Mouse (Mus musculus) cerebellum, adult 18-20 months (tissue): Measurements from ENCODE around the gene Inpp5k.
"Not testable (repeated sequence)": the region's sequence is repeated elsewhere in the genome, so short reads cannot be mapped to it uniquely, and the experiment has no call there.

Experiments
- DNase-seq, 2 experiments: peaks; one replicate each; pipeline ENCODE4 v3.0.0; 2021

Gene Inpp5k

DNA sequence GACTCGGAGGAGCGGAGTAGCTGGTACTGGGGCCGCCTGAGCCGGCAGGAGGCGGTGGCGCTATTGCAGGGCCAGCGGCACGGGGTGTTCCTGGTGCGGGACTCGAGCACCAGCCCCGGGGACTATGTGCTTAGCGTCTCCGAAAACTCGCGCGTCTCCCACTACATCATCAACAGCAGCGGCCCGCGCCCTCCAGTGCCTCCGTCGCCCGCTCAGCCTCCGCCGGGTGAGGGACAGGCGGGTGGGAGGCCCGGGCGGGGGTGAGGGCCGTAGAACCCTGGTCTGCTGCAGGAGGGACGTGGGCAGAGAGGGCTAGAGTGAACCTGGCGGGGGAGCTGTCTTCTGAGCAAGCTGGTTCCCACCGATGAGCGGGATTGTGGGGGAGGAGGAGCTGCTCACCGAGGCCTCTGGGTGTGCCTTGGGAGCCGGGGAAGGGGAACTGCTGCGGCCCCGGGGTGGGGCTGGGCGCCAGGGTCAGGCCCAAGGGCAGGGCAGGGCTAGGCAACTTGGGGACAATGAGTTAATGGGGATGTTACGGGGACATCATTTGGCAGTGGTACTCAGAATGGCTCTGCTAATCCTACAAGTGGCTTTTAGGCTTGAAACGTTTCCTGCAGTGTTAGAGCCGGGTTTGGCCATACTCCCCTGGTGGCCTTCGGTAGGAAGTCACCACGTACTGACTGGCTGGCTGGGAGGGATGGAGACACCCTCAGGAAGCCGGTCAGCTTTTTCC, 48.8 kb downstream of the Inpp5k start:
- peak in 1 of 2 experiments; percentile 50 for DNase-seq

DNA sequence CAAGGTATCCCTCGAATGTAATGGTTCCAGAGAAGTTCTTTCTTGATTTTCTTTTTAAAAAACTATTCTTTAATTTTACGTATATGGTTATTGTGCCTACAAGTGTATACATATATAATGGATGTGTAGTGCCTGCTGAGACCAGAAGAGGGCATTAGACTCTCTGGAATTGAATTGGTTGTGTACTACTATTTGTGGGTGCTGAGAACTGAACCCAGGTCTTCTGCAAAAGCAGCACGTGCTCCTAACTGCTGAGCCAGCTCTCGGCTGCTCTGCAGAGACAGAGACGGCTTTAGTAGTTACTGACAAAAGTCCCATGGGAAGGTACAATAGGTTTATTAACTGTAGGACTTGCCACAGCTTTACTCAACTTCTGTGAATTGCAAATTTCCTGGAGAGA, 53.7 kb downstream of the Inpp5k start:
- DNase-seq, result no peak

GRCm38 (mm10) chr11:75684956-75685355, 54.2 kb downstream of the Inpp5k start:
- no peak for DNase-seq

GRCm38 (mm10) chr11:75687343-75687993, 56.7 kb downstream of the Inpp5k start:
- DNase-seq, result no peak

GRCm38 (mm10) chr11:75688132-75688531, 57.3 kb downstream of the Inpp5k start:
- no peak for DNase-seq

DNA sequence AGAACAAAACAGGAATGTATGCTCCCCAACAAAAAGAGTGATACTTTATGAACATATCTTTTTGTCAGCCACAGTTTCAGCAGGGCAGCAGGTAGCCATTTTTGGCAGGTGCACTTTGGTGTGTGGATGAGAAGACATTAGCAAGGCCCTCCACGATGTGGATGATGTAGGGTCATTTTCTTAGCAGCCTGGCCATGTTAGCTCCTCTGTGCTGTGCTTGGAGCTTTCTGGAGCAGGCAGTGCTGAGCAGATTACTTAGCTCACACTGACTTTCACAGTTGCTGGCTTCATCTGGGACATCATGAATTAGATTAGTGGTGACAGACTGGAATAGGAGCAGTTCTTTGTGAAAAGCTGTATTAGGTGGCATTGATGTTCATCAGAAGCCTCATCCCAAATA, 59.2 kb downstream of the Inpp5k start:
- DNase-seq, result no peak

GRCm38 (mm10) chr11:75691047-75691446, 60.3 kb downstream of the Inpp5k start:
- DNase-seq, result no peak

DNA sequence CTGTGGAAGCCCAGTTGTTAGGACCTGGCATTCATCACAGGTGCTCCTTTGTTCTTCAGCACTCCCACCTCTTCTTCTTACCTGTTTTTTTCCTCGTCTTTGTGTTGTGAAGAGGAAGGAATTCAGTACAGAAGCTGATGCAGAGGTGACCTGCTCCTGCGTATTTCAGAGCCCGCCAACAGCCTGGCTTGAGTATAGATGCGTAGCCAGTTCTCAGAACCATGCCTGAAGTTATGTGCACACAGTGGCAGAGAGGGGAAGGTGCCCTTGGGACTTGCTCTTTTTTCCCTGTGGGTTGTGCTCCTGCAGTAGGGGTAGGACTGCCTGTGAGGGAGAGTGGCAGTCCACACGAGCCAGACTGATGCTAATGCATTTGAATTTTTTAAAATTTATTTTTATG, 62.8 kb downstream of the Inpp5k start:
- no peak for DNase-seq

- DNase-seq, result not testable (repeated sequence)
These were observed 66.7 kb downstream of the Inpp5k start for GRCm38 (mm10) chr11:75697464-75697863.
